Mouse (Mus musculus) cerebellum, adult 2 months (tissue): ENCODE results near the gene Kcna3.

ENCODE experiments used
- CTCF ChIP-seq: fragments of 200-500 bp; IDR thresholded peaks from 2 replicates; pipeline ENCODE4 v1.5.1; 2011; ENCODE audit warnings: low read depth, mild to moderate bottlenecking, control low read depth, low read length, moderate library complexity, borderline replicate concordance; ENCODE audit not compliant: insufficient read depth
- POLR2A ChIP-seq: fragments of 200-500 bp; IDR thresholded peaks from 2 replicates; pipeline ENCODE4 v1.6.1; 2011; ENCODE audit warnings: low read length, control low read depth, borderline replicate concordance; ENCODE audit not compliant: insufficient read depth

- TF ChIP-seq CTCF (no peak), POLR2A (no peak)
Observed at GRCm38 (mm10) chr3:107034776-107035175, 1.2 kb upstream of the Kcna3 start.
